Mouse (Mus musculus) heart, postnatal 25 days (tissue): ENCODE results near the gene Scg2. TPM values are rescaled to one million over a fixed set of nuclear protein-coding genes. Genes with fewer than 3 reads are reported as not detected.

Source experiments
- total RNA-seq, 2 experiments: library from RNA; stranded (reverse); gene quantifications; 2 replicates each; pipeline ENCODE4 v1.2.3; 2021

Gene Scg2
- total RNA-seq, 2 experiments from 2014 or later: not detected

Other genes with a start within 250 kb of the Scg2 start
- under 1 TPM; 0.08 to 0.56 TPM for gene Ap1s3, start 231.9 kb upstream of the Scg2 start, total RNA-seq